Mouse (Mus musculus) testis, postnatal 14 days (tissue): Measurements from ENCODE around the gene Ctsh.
A peak's percentile ranks its signal among the peaks of the same experiment; 100 is the strongest.

ENCODE experiments used
- DNase-seq: peaks from one replicate; pipeline ENCODE4 v3.0.0; 2021; ENCODE audit warnings: low spot score

The Ctsh gene

DNA sequence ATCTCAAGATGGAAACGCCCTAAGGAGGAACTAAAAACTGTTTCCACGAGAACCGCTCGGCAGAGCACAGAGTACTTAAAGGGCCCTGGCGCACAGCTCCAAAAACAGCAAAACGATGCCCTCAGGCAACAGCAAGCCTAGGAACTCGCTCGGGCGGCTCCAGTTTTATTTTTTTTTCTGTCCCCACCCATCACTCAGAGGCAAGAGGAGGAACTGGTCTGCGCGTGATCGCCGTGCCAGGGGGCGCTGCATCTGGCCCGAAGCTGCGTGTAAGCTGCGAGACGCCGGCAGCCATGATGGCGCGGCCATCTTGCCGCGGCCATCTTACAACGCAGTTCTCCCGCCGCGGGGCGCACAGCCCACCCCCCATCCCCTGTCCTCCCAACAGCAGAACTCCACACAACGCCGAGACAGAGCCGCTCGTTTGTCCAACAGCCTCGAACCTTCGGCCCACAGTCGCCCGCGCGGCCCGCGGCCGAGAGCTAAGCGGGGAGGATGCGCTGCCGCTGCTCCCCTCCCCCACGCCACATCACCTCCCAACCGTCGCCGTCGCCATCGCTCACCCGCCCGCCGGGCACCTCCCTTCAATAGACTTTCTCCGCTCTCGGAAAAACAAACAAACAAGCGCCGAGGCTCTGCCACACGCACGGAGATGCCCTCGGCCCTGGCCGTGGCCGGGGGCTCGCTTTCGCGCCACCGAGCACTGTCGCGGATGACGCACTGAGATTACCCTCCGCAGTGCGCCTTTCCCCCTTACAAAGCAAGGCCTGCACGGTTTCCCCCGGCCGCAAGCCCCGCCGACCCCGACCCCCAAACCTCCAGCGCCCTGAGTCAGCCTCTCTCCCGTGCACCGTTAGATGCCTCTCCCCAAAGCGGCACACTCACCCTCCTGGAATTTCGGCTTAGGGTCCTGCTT is 60.0 kb downstream of the Ctsh start:
- peak; percentile 90 for DNase-seq

DNA sequence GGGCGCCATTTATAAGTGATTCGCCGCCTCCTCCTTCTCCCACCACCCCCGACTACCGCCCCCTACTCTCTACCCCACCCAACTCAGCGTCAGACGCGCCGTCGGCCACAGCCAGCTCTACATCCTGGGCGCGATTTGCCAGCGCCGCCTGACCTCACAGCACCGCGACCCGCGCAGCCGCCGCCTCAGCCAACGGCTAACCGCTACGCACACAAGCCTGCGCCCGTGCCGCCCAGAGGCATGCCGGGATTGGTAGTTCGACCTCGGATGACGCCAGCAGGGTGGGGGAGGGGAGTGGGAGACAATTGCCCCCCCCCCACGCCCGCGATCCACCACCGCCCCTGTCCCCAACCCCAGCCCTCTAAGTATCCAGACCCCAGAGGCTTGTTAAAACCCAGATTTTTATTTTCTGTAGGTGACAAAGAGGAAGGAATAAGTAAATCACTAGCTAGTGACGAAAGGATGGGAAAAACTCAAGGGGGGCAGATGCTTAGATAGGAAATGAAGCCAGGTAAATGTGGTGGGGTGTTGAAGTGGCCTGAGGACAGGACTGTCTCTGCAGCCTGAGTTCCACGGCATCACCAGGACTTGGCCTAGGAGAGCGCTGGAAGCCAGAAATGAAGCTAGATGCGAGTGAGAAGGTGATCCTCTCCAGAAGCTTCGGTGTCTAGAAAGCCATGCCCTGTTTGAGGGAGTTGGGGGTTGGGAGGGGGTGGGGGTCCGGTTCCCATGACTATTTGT is 60.8 kb downstream of the Ctsh start, which contains the start of gene Morf4l1:
Morf4l1 (minus strand) TSS at position 208 of the 741 bp plus-strand sequence.
- peak; percentile 99 for DNase-seq

DNA sequence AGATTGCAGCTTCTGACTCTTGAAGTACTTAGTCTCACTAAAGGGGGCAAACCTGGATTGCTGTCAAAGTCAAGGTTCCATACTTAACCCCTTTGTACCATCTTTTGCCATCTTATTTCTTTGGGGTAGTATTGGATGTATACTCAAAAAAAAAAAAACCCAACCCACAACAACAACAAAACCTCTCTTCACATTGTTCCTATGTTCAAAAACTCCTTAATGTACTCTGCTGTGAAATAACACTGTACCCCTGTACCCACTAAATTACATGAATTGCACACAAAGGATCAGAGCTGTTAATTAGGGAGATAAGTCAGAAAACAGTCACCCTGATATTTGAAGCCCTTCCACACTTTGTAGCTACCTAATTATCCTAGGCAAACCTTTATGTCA is 61.4 kb downstream of the Ctsh start:
- DNase-seq: no peak

DNA sequence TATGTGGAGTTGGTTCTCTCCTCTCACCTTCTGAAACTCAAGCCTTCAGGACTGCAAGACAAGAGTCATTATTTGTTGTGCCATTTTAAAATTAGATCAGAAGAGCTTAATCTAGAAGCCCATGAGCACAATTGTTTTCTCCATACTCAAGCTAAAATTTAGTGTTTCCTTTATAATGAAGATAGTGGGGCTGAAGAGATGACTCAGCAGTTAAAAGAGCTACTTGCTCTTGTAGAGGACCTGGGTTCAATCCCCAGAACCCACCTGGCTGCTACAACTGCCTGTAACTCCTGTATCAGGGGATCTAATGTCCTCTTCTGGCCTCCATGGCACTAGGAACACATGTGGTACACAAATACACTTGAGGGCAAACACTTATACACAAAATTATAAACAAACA is 63.3 kb downstream of the Ctsh start:
- DNase-seq: no peak

DNA sequence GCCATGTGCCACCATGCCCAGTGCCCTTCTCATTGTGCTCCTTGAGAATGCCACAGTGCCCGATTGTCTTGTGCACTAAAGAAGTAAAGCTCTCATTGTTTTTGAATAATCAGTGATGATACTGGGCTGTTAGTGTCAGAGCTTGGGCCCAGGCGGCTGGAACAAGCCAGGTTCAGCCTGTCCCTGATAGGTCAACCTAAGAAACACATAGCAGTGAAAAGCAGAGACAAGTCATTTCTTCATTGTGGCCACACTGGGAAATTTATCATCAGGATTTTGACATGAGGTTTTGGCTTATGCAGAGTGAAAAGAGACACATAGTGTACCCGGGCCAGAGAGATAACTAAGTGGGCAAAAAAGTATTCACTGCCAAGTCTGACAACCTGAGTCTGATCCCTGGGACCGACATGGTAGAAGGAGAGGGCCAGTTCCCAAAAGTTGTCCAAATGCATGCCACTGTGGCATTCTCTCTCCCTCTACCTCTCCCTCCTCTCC is 68.3 kb downstream of the Ctsh start:
- DNase-seq: peak; percentile 64

DNA sequence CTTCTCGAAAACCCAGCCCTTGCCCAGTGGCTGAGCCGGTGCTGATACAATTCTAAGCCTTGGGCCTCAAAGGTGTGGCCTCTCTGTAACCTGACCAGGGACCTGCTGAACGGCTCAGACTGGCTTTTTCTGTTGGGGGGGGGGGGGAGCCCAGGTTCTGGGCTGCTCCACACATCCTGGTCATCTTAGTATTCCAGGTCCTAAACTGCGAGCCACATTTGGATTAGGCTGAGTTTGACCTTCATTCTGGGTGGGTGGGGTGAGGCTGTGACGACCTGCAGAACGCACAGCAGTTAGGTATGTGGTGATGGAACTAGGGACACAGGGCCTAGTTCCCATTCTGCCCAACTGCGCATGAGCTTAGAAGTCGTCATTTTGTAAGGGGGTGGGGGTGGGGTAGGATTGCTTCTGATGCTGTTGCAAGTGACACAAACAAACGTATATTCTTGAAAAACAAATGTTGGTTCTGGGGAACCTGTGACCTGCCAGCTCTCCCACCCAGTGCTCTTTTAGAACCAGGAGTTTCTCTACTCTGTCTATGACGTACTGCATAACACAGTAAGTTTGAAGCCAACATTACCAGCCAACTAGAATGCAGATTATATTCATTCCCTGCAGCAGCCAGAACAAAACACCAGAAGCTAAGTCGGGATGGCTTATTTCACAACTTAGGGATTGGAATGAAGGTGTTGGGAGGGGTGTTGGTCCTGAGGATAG is 70.4 kb downstream of the Ctsh start:
- no peak for DNase-seq

DNA sequence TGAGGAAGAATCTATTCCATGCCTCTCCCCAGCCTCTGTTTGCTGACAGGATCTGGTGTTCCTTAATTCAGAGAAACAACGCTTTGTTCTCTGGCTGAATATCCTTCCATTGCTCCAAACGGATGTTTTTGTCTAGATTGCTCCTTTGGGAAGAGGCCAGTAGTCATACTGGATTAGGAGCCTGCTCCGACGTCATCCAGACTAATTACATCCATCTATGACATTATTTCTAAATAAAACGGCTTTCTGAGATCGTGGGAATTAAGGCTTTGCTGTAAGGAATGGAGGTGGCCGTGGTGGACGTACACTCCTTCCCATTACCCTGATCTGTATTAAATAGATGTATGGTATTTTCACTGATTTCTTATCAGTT is 70.9 kb downstream of the Ctsh start:
- no peak for DNase-seq
